Mouse (Mus musculus): ENCODE measurements around the gene Tcf20. TPM values are rescaled to one million over a fixed set of nuclear protein-coding genes. Genes with fewer than 3 reads are reported as not detected.
"Not testable (repeated sequence)": the region's sequence is repeated elsewhere in the genome, so short reads cannot be mapped to it uniquely, and the experiment has no call there.

The Tcf20 gene
- total RNA-seq, 2 experiments from 2014 or later = 231 to 245 TPM

- Histone ChIP-seq H3K27ac (no peak overlapping the region), H3K4me3 (no peak overlapping the region)
- no peak for DNase-seq (ENCODE audit: extremely low spot score in 1 of 2, low spot score in 2 of 2)
- no peak for TF ChIP-seq CTCF (IDR thresholded peaks at IDR 0.05)
- intact Hi-C loops (cut with DNase I) = loop anchor here (10.0 kb wide), 2 partner anchors 512 to 708 kb away; partner anchors contain the start of genes Ttll1 and Wbp2nl
Measured at GRCm38 (mm10) chr15:82806969-82807763, 180.5 kb downstream of the Tcf20 start.

- peak; percentile 98 for TF ChIP-seq CTCF (IDR thresholded peaks at IDR 0.05)
- peak; percentile 83 to 90 for DNase-seq (ENCODE audit: extremely low spot score in 1 of 2, low spot score in 2 of 2)
- H3K27ac ChIP-seq = no peak overlapping the region
- no peak overlapping the region for H3K4me3 ChIP-seq
- intact Hi-C loops (cut with DNase I) = loop anchor here (1.0 to 10.0 kb wide), 5 partner anchors 232 to 710 kb away; partner anchors contain the start of genes Ttll1 and Wbp2nl
Measured at GRCm38 (mm10) chr15:82804708-82805639, 182.7 kb downstream of the Tcf20 start.

GRCm38 (mm10) chr15:82795936-82796440 lies 191.7 kb downstream of the Tcf20 start:
- Histone ChIP-seq H3K4me3 (no peak overlapping the region), H3K27ac (no peak overlapping the region)
- TF ChIP-seq CTCF (IDR thresholded peaks at IDR 0.05) = no peak
- intact Hi-C loops (cut with DNase I) = no loop called here
- DNase-seq (ENCODE audit: extremely low spot score in 1 of 2, low spot score in 2 of 2) = no peak

- Histone ChIP-seq H3K27ac (no peak within 1 kb of the TSS), H3K4me3 (no peak within 1 kb of the TSS)
- intact Hi-C loops (cut with DNase I) = no loop called here
- DNase-seq (ENCODE audit: extremely low spot score in 1 of 2, low spot score in 2 of 2) = no peak
- TF ChIP-seq CTCF (IDR thresholded peaks at IDR 0.05) = no peak
Measured at GRCm38 (mm10) chr15:82794277-82794676, 193.4 kb downstream of the Tcf20 start, which contains the start of gene Cyp2d26. Gene Cyp2d26, minus strand, starts transcription at chr15:82794294.

GRCm38 (mm10) chr15:82793868-82794267 lies 193.8 kb downstream of the Tcf20 start:
- TF ChIP-seq CTCF (IDR thresholded peaks at IDR 0.05) = no peak
- intact Hi-C loops (cut with DNase I) = no loop called here
- Histone ChIP-seq H3K4me3 (no peak overlapping the region), H3K27ac (no peak overlapping the region)
- DNase-seq (ENCODE audit: extremely low spot score in 1 of 2, low spot score in 2 of 2) = no peak

- H3K27ac ChIP-seq = no peak overlapping the region
- no peak overlapping the region for H3K4me3 ChIP-seq
- intact Hi-C loops (cut with DNase I) = no loop called here
- TF ChIP-seq CTCF (IDR thresholded peaks at IDR 0.05) = no peak
- no peak for DNase-seq (ENCODE audit: extremely low spot score in 1 of 2, low spot score in 2 of 2)
Measured at GRCm38 (mm10) chr15:82793454-82793853, 194.2 kb downstream of the Tcf20 start.

- no peak for TF ChIP-seq CTCF (IDR thresholded peaks at IDR 0.05)
- DNase-seq (ENCODE audit: extremely low spot score in 1 of 2, low spot score in 2 of 2) = no peak
- Histone ChIP-seq H3K4me3 (no peak overlapping the region), H3K27ac (no peak overlapping the region)
- intact Hi-C loops (cut with DNase I) = no loop called here
Measured at GRCm38 (mm10) chr15:82792566-82792965, 195.1 kb downstream of the Tcf20 start.

GRCm38 (mm10) chr15:82784581-82784980 lies 203.1 kb downstream of the Tcf20 start:
- Histone ChIP-seq H3K4me3 (no peak overlapping the region), H3K27ac (no peak overlapping the region)
- no peak for TF ChIP-seq CTCF (IDR thresholded peaks at IDR 0.05)
- no peak for DNase-seq (ENCODE audit: extremely low spot score in 1 of 2, low spot score in 2 of 2)
- intact Hi-C loops (cut with DNase I) = loop anchor here (5.0 kb wide), 1 partner anchor 92 kb away; no protein-coding TSS in a partner anchor

GRCm38 (mm10) chr15:82783800-82784199 lies 203.9 kb downstream of the Tcf20 start:
- Histone ChIP-seq H3K4me3 (no peak overlapping the region), H3K27ac (no peak overlapping the region)
- no peak for DNase-seq (ENCODE audit: extremely low spot score in 1 of 2, low spot score in 2 of 2)
- intact Hi-C loops (cut with DNase I) = loop anchor here (5.0 kb wide), 1 partner anchor 91 kb away; no protein-coding TSS in a partner anchor
- no peak for TF ChIP-seq CTCF (IDR thresholded peaks at IDR 0.05)

GRCm38 (mm10) chr15:82777856-82778255 lies 209.8 kb downstream of the Tcf20 start:
- H3K27ac ChIP-seq; DNase-seq (ENCODE audit: extremely low spot score in 1 of 2, low spot score in 2 of 2); H3K4me3 ChIP-seq; intact Hi-C loops (cut with DNase I): not testable (repeated sequence)

GRCm38 (mm10) chr15:82765943-82766342 lies 221.7 kb downstream of the Tcf20 start:
- no peak for DNase-seq (ENCODE audit: extremely low spot score in 1 of 2, low spot score in 2 of 2)
- Histone ChIP-seq H3K4me3 (no peak overlapping the region), H3K27ac (no peak overlapping the region)
- TF ChIP-seq CTCF (IDR thresholded peaks at IDR 0.05) = no peak
- intact Hi-C loops (cut with DNase I) = no loop called here

All from left cerebral cortex, adult 2 months (tissue).